Mouse (Mus musculus): Measurements from ENCODE around the gene Zbtb46.

The Zbtb46 gene

GRCm38 (mm10) chr2:181342766-181343165 is 116.5 kb downstream of the Zbtb46 start:
- no peak for DNase-seq

DNA sequence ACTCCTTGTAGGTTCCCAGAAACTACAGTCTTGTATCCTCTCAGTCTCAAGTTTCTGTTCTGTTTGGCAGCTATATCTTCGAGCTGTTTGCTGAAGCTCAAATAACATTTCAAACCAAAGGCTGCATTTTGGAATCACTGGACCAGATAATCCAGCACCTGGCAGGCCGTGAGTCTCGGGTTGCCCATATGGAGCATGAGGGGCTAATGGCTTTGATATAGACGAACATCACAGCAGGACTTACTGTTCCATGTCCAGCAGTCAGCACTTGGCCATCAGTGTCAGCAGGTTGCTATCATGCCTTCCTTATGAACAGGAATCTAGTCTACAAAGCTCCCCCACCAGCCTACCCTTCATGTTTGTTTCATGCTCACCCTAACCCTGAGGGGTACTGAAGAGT is 118.8 kb downstream of the Zbtb46 start:
- DNase-seq: no peak

All from B cell, adult 2 months (primary cell).